Mouse (Mus musculus) kidney, adult 8-10 months (tissue): ENCODE results near the gene Olfm2.
"Not testable (repeated sequence)": the region's sequence is repeated elsewhere in the genome, so short reads cannot be mapped to it uniquely, and the experiment has no call there.

Experiments
- DNase-seq, 2 experiments: peaks; one replicate each; pipeline ENCODE4 v3.0.0; 2022

The Olfm2 gene

GRCm38 (mm10) chr9:20652260-20652658 is 93.9 kb downstream of the Olfm2 start:
- no peak for DNase-seq

DNA sequence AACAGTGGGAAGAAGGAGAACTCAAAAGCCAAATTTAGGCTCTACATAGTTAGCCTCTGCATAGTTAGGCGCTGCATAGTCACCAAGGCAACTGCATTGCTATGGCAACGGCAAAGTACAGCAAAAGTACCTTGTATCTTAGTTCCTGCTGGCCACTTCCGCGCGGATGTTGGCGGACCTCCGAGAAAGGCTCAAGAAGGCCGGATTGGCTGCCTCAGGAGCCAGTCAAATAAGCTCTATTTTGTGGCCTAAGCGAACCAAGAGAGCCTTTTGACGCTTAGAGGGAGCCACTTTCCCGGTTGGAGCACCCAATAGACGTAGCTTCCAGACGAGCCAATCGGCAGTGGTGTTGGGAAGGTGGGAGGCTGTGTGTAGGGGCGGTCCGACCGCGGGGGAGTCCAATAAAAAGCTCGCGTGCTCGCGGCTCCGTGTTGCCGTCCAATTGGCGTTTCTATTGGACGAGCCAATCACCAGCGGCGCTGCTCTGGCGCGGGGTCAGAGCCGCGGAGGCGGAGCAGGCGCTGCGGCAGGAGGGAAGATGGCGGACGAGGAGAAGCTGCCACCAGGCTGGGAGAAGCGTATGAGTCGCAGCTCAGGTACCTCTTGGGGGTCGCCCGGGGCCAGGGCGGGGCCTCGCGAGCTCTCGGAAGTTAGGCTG is 94.4 kb downstream of the Olfm2 start, which contains the start of gene Pin1:
Gene Pin1, plus strand, starts transcription at position 494 of the 658 bp plus-strand sequence.
- peak; percentile 100 for DNase-seq

DNA sequence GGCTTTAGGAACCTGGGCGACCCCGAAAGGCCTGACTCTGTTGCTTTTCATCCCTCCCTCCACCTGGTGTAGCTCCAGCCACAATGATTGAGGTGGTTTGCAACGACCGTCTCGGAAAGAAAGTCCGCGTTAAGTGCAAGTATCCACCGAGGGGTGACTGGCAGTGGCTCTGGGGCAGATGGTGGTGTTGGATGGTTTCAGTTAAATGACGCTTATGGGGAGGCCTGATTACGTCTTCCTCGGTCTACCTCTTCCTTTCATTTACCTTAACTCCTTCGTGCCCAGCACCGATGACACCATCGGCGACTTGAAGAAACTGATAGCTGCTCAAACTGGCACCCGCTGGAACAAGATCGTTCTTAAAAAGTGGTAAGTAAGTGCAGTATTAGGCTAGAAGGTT is 101.0 kb downstream of the Olfm2 start:
- peak in 1 of 2 experiments; percentile 8 for DNase-seq

DNA sequence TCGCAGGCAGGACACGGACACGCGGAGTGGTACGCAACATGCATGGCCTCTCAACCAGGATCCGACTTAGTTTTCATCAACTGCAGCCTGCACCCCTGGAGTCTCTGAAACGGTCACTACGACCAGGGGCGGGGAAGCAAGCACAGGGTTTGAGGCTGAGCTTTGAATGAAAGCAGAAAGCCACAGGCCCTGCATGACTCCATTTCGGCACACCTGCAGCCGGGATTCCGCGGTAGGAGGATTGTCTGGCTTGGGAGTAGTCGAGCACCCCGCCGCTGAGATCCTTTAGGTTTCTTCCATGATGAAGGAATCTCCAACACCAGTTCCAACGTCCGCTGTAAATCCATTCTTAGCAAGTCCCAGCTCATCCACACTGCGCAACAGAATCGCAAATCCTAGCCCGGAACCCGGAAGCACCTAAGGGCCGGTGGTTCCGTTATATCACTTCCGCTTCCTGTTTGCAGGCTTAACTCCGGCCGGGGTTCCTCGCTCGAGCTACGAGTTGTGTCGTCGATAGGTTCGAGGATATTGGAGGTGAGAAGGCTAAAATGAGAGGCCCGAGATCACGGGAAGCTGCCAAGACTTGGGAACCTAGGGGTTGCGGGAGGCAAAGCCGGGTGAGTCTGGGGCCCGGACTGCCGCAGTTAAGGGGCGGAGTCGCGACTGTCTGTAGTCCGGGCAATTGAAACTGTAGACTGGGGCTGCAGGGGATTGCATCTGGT is 101.6 kb downstream of the Olfm2 start, which contains the start of gene Fbxl12:
Gene Fbxl12, minus strand, starts transcription at position 408 of the 722 bp plus-strand sequence.
- DNase-seq, result peak; percentile 61 to 79

- DNase-seq, result no peak
Observed at GRCm38 (mm10) chr9:20643781-20644180, 102.4 kb downstream of the Olfm2 start.

DNA sequence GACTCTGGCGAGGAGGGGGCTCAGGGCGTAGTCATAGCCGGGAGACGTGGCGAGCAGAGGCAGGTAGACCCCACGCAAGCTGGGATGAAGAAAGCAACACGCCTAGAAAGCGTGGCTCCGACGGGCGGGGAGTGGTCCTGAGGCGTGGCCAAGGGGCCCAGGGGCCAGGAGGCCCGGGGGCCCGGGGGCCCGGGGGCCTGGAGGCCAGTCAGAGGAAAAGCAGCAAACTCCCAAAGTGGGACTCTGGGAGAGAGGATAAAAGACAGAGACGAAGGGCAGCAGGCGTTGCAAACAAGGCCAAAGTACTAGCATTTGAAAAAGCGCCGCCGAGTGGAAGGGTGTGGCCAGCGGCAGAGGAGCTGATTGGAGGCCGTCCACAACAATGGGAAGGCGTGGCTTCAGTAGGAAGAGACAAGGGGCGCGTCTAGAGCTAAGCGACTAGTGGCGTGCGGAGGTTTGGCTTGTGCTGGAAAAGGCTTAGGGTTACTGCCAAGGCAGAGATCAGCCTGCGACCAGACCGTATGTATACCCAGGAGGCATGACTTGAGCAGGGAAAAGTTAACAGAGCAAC is 103.2 kb downstream of the Olfm2 start:
- peak; percentile 83 to 89 for DNase-seq

DNA sequence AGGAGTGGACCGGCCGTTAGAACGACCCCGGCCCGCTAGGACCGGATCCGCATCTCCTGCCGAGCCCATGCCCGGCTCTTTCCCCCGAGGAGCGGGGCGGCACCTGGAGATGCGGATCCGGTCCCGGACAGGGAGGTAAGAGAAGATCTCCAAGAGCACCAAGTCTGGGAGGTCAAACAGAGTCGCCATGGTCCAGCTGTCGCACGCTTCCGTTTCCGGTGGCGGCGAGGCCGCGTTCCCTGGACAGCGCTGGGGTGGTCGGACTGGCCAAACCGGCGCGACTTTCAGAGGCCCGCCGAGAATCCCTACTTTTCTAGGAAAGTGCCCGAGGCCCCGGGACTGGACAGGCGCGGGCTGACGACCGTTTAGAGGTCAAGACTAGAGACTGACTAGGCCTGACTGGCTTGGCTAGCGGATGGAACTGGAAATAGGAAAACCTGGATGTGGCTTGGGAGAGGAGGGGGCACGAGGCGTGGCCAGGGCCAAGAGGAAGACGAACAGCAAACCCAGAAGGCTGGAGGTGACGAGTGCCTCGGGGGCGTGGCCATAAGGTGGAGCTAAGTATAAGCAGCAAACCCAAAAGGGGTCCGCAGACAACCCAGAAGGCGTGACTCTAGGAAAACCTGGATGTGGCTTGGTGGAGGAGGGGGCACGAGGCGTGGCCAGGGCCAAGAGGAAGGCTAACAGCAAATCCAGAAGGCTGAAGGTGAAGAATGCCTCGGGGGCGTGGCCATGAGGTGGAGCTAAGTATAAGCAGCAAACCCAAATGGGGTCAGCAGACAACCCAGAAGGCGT is 103.9 kb downstream of the Olfm2 start, which contains the start of gene Ubl5:
Gene Ubl5, plus strand, starts transcription at position 778 of the 795 bp plus-strand sequence.
- DNase-seq, result peak; percentile 77 to 78

DNA sequence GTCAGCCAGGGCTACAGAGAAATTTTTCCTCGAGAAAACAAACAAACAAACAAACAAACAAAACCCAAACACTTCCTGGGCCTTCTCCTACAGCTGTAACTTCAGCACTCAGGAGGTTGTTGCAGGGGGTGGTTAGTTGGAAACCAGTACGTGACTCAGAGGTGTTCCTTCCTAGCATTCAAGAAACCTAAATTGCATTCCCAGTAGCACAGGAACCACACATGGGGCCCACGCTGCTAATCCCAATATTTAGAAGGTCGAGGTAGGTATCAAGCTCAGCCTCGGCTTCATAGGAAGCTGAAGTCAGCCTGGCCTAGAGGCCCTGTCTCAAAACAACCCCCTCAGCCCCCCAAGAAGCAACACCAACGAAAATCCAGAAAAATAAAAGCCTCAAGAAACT is 104.6 kb downstream of the Olfm2 start:
- no peak for DNase-seq

- DNase-seq, result no peak
Observed at GRCm38 (mm10) chr9:20639486-20639885, 106.7 kb downstream of the Olfm2 start.

GRCm38 (mm10) chr9:20638552-20638951 is 107.6 kb downstream of the Olfm2 start:
- no peak for DNase-seq

DNA sequence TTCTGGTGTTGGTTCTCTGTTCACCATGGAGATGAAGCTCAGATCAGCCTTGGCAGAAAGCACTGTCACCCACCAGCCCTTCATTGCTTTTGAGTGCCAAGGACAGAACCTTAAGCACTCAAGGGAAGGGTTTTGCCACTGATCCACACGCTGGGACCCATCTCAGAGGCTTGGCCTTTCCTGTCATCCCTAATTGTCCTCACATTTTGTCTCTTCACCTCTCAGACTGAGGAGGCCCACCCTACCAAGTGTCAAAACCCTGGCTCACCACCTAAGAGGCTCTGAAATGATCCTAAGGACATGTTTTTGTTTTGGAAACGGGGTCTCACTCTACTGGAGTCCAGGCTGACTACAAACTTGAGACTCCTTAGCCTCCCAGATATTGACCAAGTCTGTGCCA is 109.4 kb downstream of the Olfm2 start:
- DNase-seq, result no peak

DNA sequence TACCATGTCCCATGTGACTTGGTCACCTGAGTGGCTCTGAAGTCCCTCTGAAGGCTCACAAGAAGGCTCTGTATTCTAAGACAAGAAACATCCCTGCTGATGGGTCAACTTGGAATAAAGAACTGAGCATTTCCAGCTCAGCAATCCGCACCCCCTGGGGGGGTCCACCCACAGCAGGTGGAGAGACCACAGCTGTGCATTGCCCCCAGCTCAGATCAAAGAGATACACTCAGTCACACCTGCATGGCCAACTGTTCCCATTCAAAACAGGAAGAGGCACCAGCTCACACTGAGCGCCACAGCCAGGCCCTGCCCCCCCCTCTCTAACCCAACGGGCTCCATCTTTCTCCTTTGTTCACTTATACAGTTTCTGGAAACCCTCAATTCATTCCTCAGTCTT is 109.9 kb downstream of the Olfm2 start:
- no peak for DNase-seq

DNA sequence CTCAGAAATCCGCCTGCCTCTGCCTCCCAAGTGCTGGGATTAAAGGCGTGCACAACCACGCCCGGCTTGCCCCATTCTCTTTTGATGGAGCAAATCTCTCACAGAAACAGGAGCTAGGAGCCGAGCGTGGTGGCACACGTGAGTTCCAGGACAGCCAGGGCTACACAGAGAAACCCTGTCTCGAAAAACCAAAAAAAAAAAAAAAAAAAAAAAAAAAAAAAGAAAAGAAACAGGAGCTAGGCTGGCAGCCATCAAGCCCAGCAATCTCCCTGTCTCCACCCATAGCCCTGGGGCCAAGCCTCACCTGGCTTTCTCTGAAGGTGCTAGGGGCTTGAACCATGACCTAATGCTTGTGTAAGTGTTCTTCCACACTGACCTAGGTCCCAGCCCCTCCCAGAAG is 110.5 kb downstream of the Olfm2 start:
- not testable (repeated sequence) for DNase-seq

- no peak for DNase-seq
Observed at GRCm38 (mm10) chr9:20631332-20631731, 114.8 kb downstream of the Olfm2 start.
